Mouse (Mus musculus) heart, postnatal 0 days (tissue): ENCODE data around the gene Stk26.

ENCODE experiments used
- CTCF ChIP-seq: IDR thresholded peaks from 2 replicates; pipeline ENCODE4 v1.5.1; 2016; ENCODE audit warnings: antibody characterized with exemption, control low read depth, low read depth
- EP300 ChIP-seq: IDR thresholded peaks from 2 replicates; pipeline ENCODE4 v1.6.1; 2016; ENCODE audit warnings: antibody characterized with exemption, low read depth

DNA sequence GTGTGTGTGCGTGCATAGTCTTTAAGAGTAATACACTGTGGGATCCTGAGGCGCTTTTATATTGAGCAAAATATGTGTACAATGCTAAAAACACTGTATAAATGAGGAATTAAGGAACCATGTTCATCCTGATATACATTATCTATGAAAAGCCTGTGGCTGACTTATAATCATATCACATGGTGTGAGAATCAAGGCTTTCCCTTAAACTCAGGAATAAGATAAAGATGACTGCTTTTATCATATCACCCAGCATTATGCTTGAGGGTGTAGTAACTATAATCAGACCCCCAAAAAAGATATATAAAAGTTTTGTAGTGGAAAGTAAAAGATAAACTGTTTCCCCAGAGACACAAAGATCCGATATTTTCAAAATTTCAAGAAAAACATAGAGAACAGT, 62.6 kb downstream of the Stk26 start:
- TF ChIP-seq CTCF (no peak), EP300 (no peak)
